Mouse (Mus musculus) lung, embryonic 16.5 days (tissue): ENCODE data around the gene Trim10. TPM values are rescaled to one million over a fixed set of nuclear protein-coding genes. Genes with fewer than 3 reads are reported as not detected.

ENCODE experiments used
- ATAC-seq: fragments of 200-750 bp; cut with Nextera tagmentation; 2 replicates; pipeline ENCODE4 v1.8.0; 2017; ENCODE audit warnings: low read depth, mild to moderate bottlenecking, moderate library complexity
- H3K27ac ChIP-seq: fragments of 300-500 bp; sonication (generic); 2 replicates; pipeline ENCODE4 v1.5.1; 2014; ENCODE audit warnings: mild to moderate bottlenecking, control low read depth, low read length
- H3K27me3 ChIP-seq: fragments of 300-500 bp; sonication (generic); 2 replicates; pipeline ENCODE4 v1.6.1; 2014; ENCODE audit warnings: low read depth, low read length, mixed read lengths; ENCODE audit not compliant: control insufficient read depth, insufficient read depth
- H3K36me3 ChIP-seq: fragments of 300-500 bp; sonication (generic); 2 replicates; pipeline ENCODE4 v1.6.1; 2014; ENCODE audit warnings: low read length; ENCODE audit not compliant: control insufficient read depth, insufficient read depth
- H3K4me1 ChIP-seq: fragments of 300-500 bp; sonication (generic); replicated peaks from 2 replicates; pipeline ENCODE4 v1.6.1; 2014; ENCODE audit warnings: low read length, mixed read lengths; ENCODE audit not compliant: control insufficient read depth, insufficient read depth
- H3K4me2 ChIP-seq: fragments of 300-500 bp; sonication (generic); 2 replicates; pipeline ENCODE4 v1.6.1; 2014; ENCODE audit warnings: low read depth, low read length, control low read depth
- H3K4me3 ChIP-seq: fragments of 300-500 bp; sonication (generic); 2 replicates; pipeline ENCODE4 v1.5.1; 2014; ENCODE audit warnings: mild to moderate bottlenecking, low read length, control low read depth
- H3K9ac ChIP-seq: fragments of 300-500 bp; sonication (generic); 2 replicates; pipeline ENCODE4 v1.6.1; 2014; ENCODE audit warnings: low read length, control low read depth
- H3K9me3 ChIP-seq: fragments of 300-500 bp; sonication (generic); 2 replicates; pipeline ENCODE4 v1.6.1; 2016; ENCODE audit warnings: low read length; ENCODE audit not compliant: control insufficient read depth
- WGBS: fragments of 180-500 bp; shearing (Covaris S2); extraction: QIAGEN DNeasy Blood & Tissue Kit; methylation state at CpG from one replicate; pipeline ENCODE4 v1.1.7; 2014; 5-methylcytosine and 5-hydroxymethylcytosine counted together
- polyA plus RNA-seq: library from polyadenylated mRNA; unstranded; fragments of >200 nt; fragmentation: Nextera tagmentation; extraction: Ambion mirVana; gene quantifications from 2 replicates; pipeline ENCODE4 v1.2.1, GENCODE M21; 2015

Gene Trim10
- polyA plus RNA-seq, 1 experiment from 2014 or later = 3.2 TPM

GRCm38 (mm10) chr17:36915076-36915475 lies 45.7 kb downstream of the Trim10 start:
- Histone ChIP-seq H3K4me1 (no peaks in the 10 kb centered on the region), H3K27me3 (no peaks in the 10 kb centered on the region; the same call in 1 of the 2 replicates), H3K4me2 (no peak overlapping the region), H3K4me3 (no peak overlapping the region), H3K9me3 (no peaks in the 10 kb centered on the region), H3K9ac (no peak overlapping the region), H3K27ac (no peak overlapping the region), H3K36me3 (no peaks in the 10 kb centered on the region)
- ATAC-seq = 0 out of 2 replicates have a peak, but pooled peaks have one; percentile 26
- 13% methylated on average over 9 of the region's 9 CpGs for WGBS

GRCm38 (mm10) chr17:36920239-36920638 lies 50.9 kb downstream of the Trim10 start:
- 34% methylated on average over 15 of the region's 15 CpGs for WGBS
- no peak overlapping the region for H3K9ac ChIP-seq
- no peak overlapping the region for H3K4me2 ChIP-seq
- no peaks in the 10 kb centered on the region; the same call in 1 of the 2 replicates for H3K27me3 ChIP-seq
- no peak overlapping the region for H3K4me3 ChIP-seq
- ATAC-seq = peak; percentile 64
- H3K27ac ChIP-seq = no peak overlapping the region
- H3K9me3 ChIP-seq = no peaks in the 10 kb centered on the region
- H3K36me3 ChIP-seq = no peaks in the 10 kb centered on the region
- H3K4me1 ChIP-seq = no peaks in the 10 kb centered on the region

GRCm38 (mm10) chr17:36922715-36923114 lies 53.3 kb downstream of the Trim10 start:
- WGBS = 70% methylated on average over 4 of the region's 4 CpGs

GRCm38 (mm10) chr17:36923491-36923890 lies 54.1 kb downstream of the Trim10 start:
- Histone ChIP-seq H3K27ac (no peak overlapping the region), H3K4me3 (no peak overlapping the region), H3K9me3 (no peaks in the 10 kb centered on the region), H3K27me3 (no peaks in the 10 kb centered on the region), H3K4me2 (no peak overlapping the region), H3K36me3 (no peaks in the 10 kb centered on the region), H3K4me1 (no peaks in the 10 kb centered on the region), H3K9ac (no peak overlapping the region)
- no peak for ATAC-seq
- 55% methylated on average over 4 of the region's 4 CpGs for WGBS

More at GRCm38 (mm10) chr17:36922715-36923114, 53.3 kb downstream of the Trim10 start:
- H3K27ac ChIP-seq = no peak overlapping the region
- no peaks in the 10 kb centered on the region for H3K4me1 ChIP-seq
- no peaks in the 10 kb centered on the region for H3K27me3 ChIP-seq
- no peak overlapping the region for H3K4me3 ChIP-seq
- no peak overlapping the region for H3K9ac ChIP-seq
- no peak overlapping the region for H3K4me2 ChIP-seq
- H3K9me3 ChIP-seq = no peaks in the 10 kb centered on the region
- ATAC-seq = no peak
- H3K36me3 ChIP-seq = no peaks in the 10 kb centered on the region

Other genes with a start within 250 kb of the Trim10 start
- not detected in 2 replicates for gene H2-M9, start 226.9 kb upstream of the Trim10 start, polyA plus RNA-seq
- not detected in 2 replicates for gene H2-M1, start 197.4 kb upstream of the Trim10 start, polyA plus RNA-seq
- gene H2-M10.5, start 96.7 kb upstream of the Trim10 start, polyA plus RNA-seq = not detected in 2 replicates
- not detected in 2 replicates for gene H2-M10.6, start 57.4 kb upstream of the Trim10 start, polyA plus RNA-seq
- gene Trim26, start 32.4 kb upstream of the Trim10 start, polyA plus RNA-seq = 40.6 and 44.4 TPM in 2 replicates
- gene Trim15, start 2.4 kb upstream of the Trim10 start, polyA plus RNA-seq = 0.14 TPM in 1 of 2 replicates, not detected in the other
- gene Trim40, start 20.5 kb downstream of the Trim10 start, polyA plus RNA-seq = not detected in 2 replicates
- gene Trim31, start 28.5 kb downstream of the Trim10 start, polyA plus RNA-seq = 0.13 TPM in 1 of 2 replicates, not detected in the other
- gene Rnf39, start 73.3 kb downstream of the Trim10 start, polyA plus RNA-seq = 0.65 and 1.7 TPM in 2 replicates
- gene Ppp1r11, start 82.2 kb downstream of the Trim10 start, polyA plus RNA-seq = 104 and 117 TPM in 2 replicates
- gene Znrd1, start 89.0 kb downstream of the Trim10 start, polyA plus RNA-seq = 93.7 and 96.4 TPM in 2 replicates
- 7.2 and 7.7 TPM in 2 replicates for gene Znrd1as, start 89.0 kb downstream of the Trim10 start, polyA plus RNA-seq
- not detected in 2 replicates for gene 2410137M14Rik, start 111.7 kb downstream of the Trim10 start, polyA plus RNA-seq
- gene H2-M5, start 120.0 kb downstream of the Trim10 start, polyA plus RNA-seq = 0.33 and 0.38 TPM in 2 replicates
- gene Zfp57, start 131.6 kb downstream of the Trim10 start, polyA plus RNA-seq = 70.1 and 73.4 TPM in 2 replicates
- 0.11 TPM in 1 of 2 replicates, not detected in the other for gene Mog, start 153.8 kb downstream of the Trim10 start, polyA plus RNA-seq
- 5.6 and 7.3 TPM in 2 replicates for gene Gabbr1, start 176.4 kb downstream of the Trim10 start, polyA plus RNA-seq
- not detected in 2 replicates for gene Olfr90, start 218.9 kb downstream of the Trim10 start, polyA plus RNA-seq
- gene Olfr91, start 228.7 kb downstream of the Trim10 start, polyA plus RNA-seq = not detected in 2 replicates